Mouse (Mus musculus): ENCODE data around the gene Ccn5. TPM values are rescaled to one million over a fixed set of nuclear protein-coding genes. Genes with fewer than 3 reads are reported as not detected.

Gene Ccn5
- not detected in 2 replicates for total RNA-seq (2017)

GRCm38 (mm10) chr2:163820607-163821006 lies at the start of gene Ccn5:
Ccn5 (plus strand) TSS chr2:163820861.
- peak; percentile 75 to 87 for ATAC-seq (replicated peaks in 1 of 2; ENCODE audit: insufficient read depth in 1 of 2, low FRiP score in 2 of 2, low TSS enrichment in 1 of 2, low read depth in 1 of 2, poor library complexity in 2 of 2, severe bottlenecking in 2 of 2)

- ATAC-seq (replicated peaks in 1 of 2; ENCODE audit: insufficient read depth in 1 of 2, low FRiP score in 2 of 2, low TSS enrichment in 1 of 2, low read depth in 1 of 2, poor library complexity in 2 of 2, severe bottlenecking in 2 of 2): no peak
Measured at GRCm38 (mm10) chr2:163776661-163777060, 44.0 kb upstream of the Ccn5 start.

- no peak for ATAC-seq (replicated peaks in 1 of 2; ENCODE audit: insufficient read depth in 1 of 2, low FRiP score in 2 of 2, low TSS enrichment in 1 of 2, low read depth in 1 of 2, poor library complexity in 2 of 2, severe bottlenecking in 2 of 2)
Measured at GRCm38 (mm10) chr2:163777061-163777460, 43.6 kb upstream of the Ccn5 start.

GRCm38 (mm10) chr2:163778896-163779295 lies 41.8 kb upstream of the Ccn5 start:
- ATAC-seq (replicated peaks in 1 of 2; ENCODE audit: insufficient read depth in 1 of 2, low FRiP score in 2 of 2, low TSS enrichment in 1 of 2, low read depth in 1 of 2, poor library complexity in 2 of 2, severe bottlenecking in 2 of 2): no peak

- no peak for ATAC-seq (replicated peaks in 1 of 2; ENCODE audit: insufficient read depth in 1 of 2, low FRiP score in 2 of 2, low TSS enrichment in 1 of 2, low read depth in 1 of 2, poor library complexity in 2 of 2, severe bottlenecking in 2 of 2)
Measured at GRCm38 (mm10) chr2:163783368-163783767, 37.3 kb upstream of the Ccn5 start.

GRCm38 (mm10) chr2:163783901-163784300 lies 36.8 kb upstream of the Ccn5 start:
- ATAC-seq (replicated peaks in 1 of 2; ENCODE audit: insufficient read depth in 1 of 2, low FRiP score in 2 of 2, low TSS enrichment in 1 of 2, low read depth in 1 of 2, poor library complexity in 2 of 2, severe bottlenecking in 2 of 2): no peak

- ATAC-seq (replicated peaks in 1 of 2; ENCODE audit: insufficient read depth in 1 of 2, low FRiP score in 2 of 2, low TSS enrichment in 1 of 2, low read depth in 1 of 2, poor library complexity in 2 of 2, severe bottlenecking in 2 of 2): no peak
Measured at GRCm38 (mm10) chr2:163787086-163787485, 33.6 kb upstream of the Ccn5 start.

- peak; percentile 87 to 88 for ATAC-seq (replicated peaks in 1 of 2; ENCODE audit: insufficient read depth in 1 of 2, low FRiP score in 2 of 2, low TSS enrichment in 1 of 2, low read depth in 1 of 2, poor library complexity in 2 of 2, severe bottlenecking in 2 of 2)
Measured at GRCm38 (mm10) chr2:163787709-163788108, 33.0 kb upstream of the Ccn5 start.

GRCm38 (mm10) chr2:163788484-163788883 lies 32.2 kb upstream of the Ccn5 start:
- ATAC-seq (replicated peaks in 1 of 2; ENCODE audit: insufficient read depth in 1 of 2, low FRiP score in 2 of 2, low TSS enrichment in 1 of 2, low read depth in 1 of 2, poor library complexity in 2 of 2, severe bottlenecking in 2 of 2): peak; percentile 84 to 85; a peak in 3 of 4 replicates

GRCm38 (mm10) chr2:163798411-163798810 lies 22.2 kb upstream of the Ccn5 start:
- no peak for ATAC-seq (replicated peaks in 1 of 2; ENCODE audit: insufficient read depth in 1 of 2, low FRiP score in 2 of 2, low TSS enrichment in 1 of 2, low read depth in 1 of 2, poor library complexity in 2 of 2, severe bottlenecking in 2 of 2)

- peak in 1 of 2 experiments; percentile 43; a peak in 1 of 4 replicates for ATAC-seq (replicated peaks in 1 of 2; ENCODE audit: insufficient read depth in 1 of 2, low FRiP score in 2 of 2, low TSS enrichment in 1 of 2, low read depth in 1 of 2, poor library complexity in 2 of 2, severe bottlenecking in 2 of 2)
Measured at GRCm38 (mm10) chr2:163800832-163801231, 19.8 kb upstream of the Ccn5 start.

- ATAC-seq (replicated peaks in 1 of 2; ENCODE audit: insufficient read depth in 1 of 2, low FRiP score in 2 of 2, low TSS enrichment in 1 of 2, low read depth in 1 of 2, poor library complexity in 2 of 2, severe bottlenecking in 2 of 2): no peak
Measured at GRCm38 (mm10) chr2:163801406-163801805, 19.3 kb upstream of the Ccn5 start.

- no peak for ATAC-seq (replicated peaks in 1 of 2; ENCODE audit: insufficient read depth in 1 of 2, low FRiP score in 2 of 2, low TSS enrichment in 1 of 2, low read depth in 1 of 2, poor library complexity in 2 of 2, severe bottlenecking in 2 of 2)
Measured at GRCm38 (mm10) chr2:163803838-163804237, 16.8 kb upstream of the Ccn5 start.

GRCm38 (mm10) chr2:163809166-163809565 lies 11.5 kb upstream of the Ccn5 start:
- no peak for ATAC-seq (replicated peaks in 1 of 2; ENCODE audit: insufficient read depth in 1 of 2, low FRiP score in 2 of 2, low TSS enrichment in 1 of 2, low read depth in 1 of 2, poor library complexity in 2 of 2, severe bottlenecking in 2 of 2)

GRCm38 (mm10) chr2:163809704-163810103 lies 11.0 kb upstream of the Ccn5 start:
- no peak for ATAC-seq (replicated peaks in 1 of 2; ENCODE audit: insufficient read depth in 1 of 2, low FRiP score in 2 of 2, low TSS enrichment in 1 of 2, low read depth in 1 of 2, poor library complexity in 2 of 2, severe bottlenecking in 2 of 2)

GRCm38 (mm10) chr2:163813077-163813476 lies 7.6 kb upstream of the Ccn5 start:
- ATAC-seq (replicated peaks in 1 of 2; ENCODE audit: insufficient read depth in 1 of 2, low FRiP score in 2 of 2, low TSS enrichment in 1 of 2, low read depth in 1 of 2, poor library complexity in 2 of 2, severe bottlenecking in 2 of 2): peak; percentile 77 to 78

- ATAC-seq (replicated peaks in 1 of 2; ENCODE audit: insufficient read depth in 1 of 2, low FRiP score in 2 of 2, low TSS enrichment in 1 of 2, low read depth in 1 of 2, poor library complexity in 2 of 2, severe bottlenecking in 2 of 2): no peak
Measured at GRCm38 (mm10) chr2:163814739-163815465, 5.8 kb upstream of the Ccn5 start.

GRCm38 (mm10) chr2:163823248-163823647 lies 2.6 kb downstream of the Ccn5 start:
- peak in 1 of 2 experiments; percentile 44; a peak in 2 of 4 replicates for ATAC-seq (replicated peaks in 1 of 2; ENCODE audit: insufficient read depth in 1 of 2, low FRiP score in 2 of 2, low TSS enrichment in 1 of 2, low read depth in 1 of 2, poor library complexity in 2 of 2, severe bottlenecking in 2 of 2)

GRCm38 (mm10) chr2:163823771-163824170 lies 3.1 kb downstream of the Ccn5 start:
- ATAC-seq (replicated peaks in 1 of 2; ENCODE audit: insufficient read depth in 1 of 2, low FRiP score in 2 of 2, low TSS enrichment in 1 of 2, low read depth in 1 of 2, poor library complexity in 2 of 2, severe bottlenecking in 2 of 2): no peak
